Mouse (Mus musculus) colon, adult 2 months (tissue): ENCODE data around the gene Gm35549. TPM values are rescaled to one million over a fixed set of nuclear protein-coding genes. Genes with fewer than 3 reads are reported as not detected.

Source experiments
- polyA plus RNA-seq: library from polyadenylated mRNA; depleted of rRNA; stranded (reverse); fragments of >200 nt; gene quantifications from 2 replicates; pipeline ENCODE4 v1.2.3, GENCODE M21; 2012; rRNA removed

Gene Gm35549
- not detected in 2 replicates for polyA plus RNA-seq

GRCm38 (mm10) chr9:122843760-122844159 lies at the start of gene Gm35549:
Gm35549 (minus strand) TSS chr9:122844035.

GRCm38 (mm10) chr9:122885385-122885784 lies 41.5 kb upstream of the Gm35549 start, which contains the start of gene Zkscan7:
Zkscan7 (plus strand) TSS chr9:122885685.

GRCm38 (mm10) chr9:122865697-122866166 lies 21.9 kb upstream of the Gm35549 start, which contains the start of gene Zfp445:
Zfp445 (minus strand) TSS chr9:122866006.

GRCm38 (mm10) chr9:122805053-122805844 lies 38.6 kb downstream of the Gm35549 start, which contains the start of gene Tcaim:
Tcaim (plus strand) TSS chr9:122805539.

Other genes starting within 250 kb of the Gm35549 start
- gene Topaz1, start 96.7 kb downstream of the Gm35549 start, polyA plus RNA-seq: not detected in 2 replicates
- 1.5 and 2.2 TPM in 2 replicates for gene Tcaim, start 38.5 kb downstream of the Gm35549 start, polyA plus RNA-seq
- gene Zfp445, start 22.0 kb upstream of the Gm35549 start, polyA plus RNA-seq: 13.3 and 14.7 TPM in 2 replicates
- gene Zkscan7, start 41.6 kb upstream of the Gm35549 start, polyA plus RNA-seq: 3.0 and 3.2 TPM in 2 replicates
- gene Zfp105, start 79.0 kb upstream of the Gm35549 start, polyA plus RNA-seq: 0.42 and 0.45 TPM in 2 replicates
- gene 1110059G10Rik, start 107.0 kb upstream of the Gm35549 start, polyA plus RNA-seq: 1.5 and 1.9 TPM in 2 replicates
- gene Kif15, start 107.0 kb upstream of the Gm35549 start, polyA plus RNA-seq: 1.7 and 3.0 TPM in 2 replicates
- 12.4 and 20.1 TPM in 2 replicates for gene Tmem42, start 177.3 kb upstream of the Gm35549 start, polyA plus RNA-seq
- 0.06 TPM in 1 of 2 replicates, not detected in the other for gene Tgm4, start 190.7 kb upstream of the Gm35549 start, polyA plus RNA-seq